In the genomic region with DNA sequence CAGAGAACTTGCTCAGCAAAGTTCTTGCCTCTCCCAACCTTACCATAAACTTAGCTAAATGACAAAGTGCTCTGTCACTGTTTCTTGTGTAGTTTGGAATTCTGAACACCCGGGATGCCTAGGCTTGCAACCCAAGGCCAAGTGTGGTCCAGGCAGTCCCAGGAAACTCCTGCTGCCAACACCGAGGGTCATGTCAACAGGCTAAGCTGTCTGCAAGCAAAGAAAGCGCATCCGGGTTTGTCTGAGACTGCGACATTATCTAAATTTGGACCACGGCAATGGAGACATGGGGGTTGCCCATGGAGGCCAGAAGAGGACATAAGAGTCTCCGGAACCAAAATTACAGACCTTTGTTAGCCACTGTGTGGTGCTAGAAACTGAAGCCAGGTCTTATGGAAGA, we compare ENCODE assay signal across 17 mouse cellular contexts.
DNase-seq lines count a peak whose midpoint lies in the region; ATAC-seq and TF ChIP-seq lines count a peak whose summit lies in the region.
"Had no signal": no experiment of that assay in that cellular context is flagged by ENCODE, and none has a peak within 500 bp of the region (broad histone marks: within the 10 kb centered on the region; RNA-seq: fewer than 3 reads in every experiment).

No protein-coding gene starts in this region.

- H3K4me2 ChIP-seq in heart, embryonic 16.5 days (ENCODE audit: low read depth, low read length): no peak overlapping the region
- H3K4me2 ChIP-seq in heart, embryonic 12.5 days: no peak overlapping the region
- no peak overlapping the region for H3K4me2 ChIP-seq in hindbrain, postnatal 0 days (ENCODE audit: low read depth, low read length)
- no peak overlapping the region for H3K4me2 ChIP-seq in hindbrain, embryonic 11.5 days (replicated peaks; ENCODE audit: low read depth, low read length)
- H3K4me2 ChIP-seq in midbrain, embryonic 13.5 days (replicated peaks): no peak overlapping the region
- no peak overlapping the region for H3K4me2 ChIP-seq in midbrain, postnatal 0 days (ENCODE audit: low read depth, low read length, poor library complexity, severe bottlenecking)
- H3K4me2 ChIP-seq: embryonic facial prominence, embryonic 12.5 days; forebrain, embryonic 15.5 days; hindbrain, embryonic 14.5 days had no signal

- H3K27ac ChIP-seq in heart, embryonic 16.5 days (ENCODE audit: low read length): no peak overlapping the region
- H3K27ac ChIP-seq in heart, embryonic 12.5 days (ENCODE audit: poor library complexity, severe bottlenecking): no peak overlapping the region
- peak overlapping the region; percentile 75 for H3K27ac ChIP-seq in hindbrain, postnatal 0 days
- H3K27ac ChIP-seq in hindbrain, embryonic 11.5 days (ENCODE audit: low read depth, low read length): no peak overlapping the region
- 0 out of 2 replicates have a peak overlapping the region, but pooled peaks have one; percentile 67 for H3K27ac ChIP-seq in midbrain, embryonic 13.5 days
- no peak overlapping the region for H3K27ac ChIP-seq in midbrain, embryonic 10.5 days (replicated peaks)
- peak overlapping the region; percentile 60; the same call in 1 of the 2 replicates for H3K27ac ChIP-seq in midbrain, postnatal 0 days (ENCODE audit: low read depth, low read length)
- H3K27ac ChIP-seq: embryonic facial prominence, embryonic 12.5 days had no signal

- H3K36me3 ChIP-seq in heart, embryonic 16.5 days (ENCODE audit: control insufficient read depth, insufficient read depth): peaks cover 12% of the 10 kb centered on the region
- peaks cover 25% of the 10 kb centered on the region for H3K36me3 ChIP-seq in heart, embryonic 12.5 days
- H3K36me3 ChIP-seq in hindbrain, postnatal 0 days (ENCODE audit: insufficient read depth, low read length): no peaks in the 10 kb centered on the region
- H3K36me3 ChIP-seq in hindbrain, embryonic 11.5 days (ENCODE audit: control insufficient read depth, insufficient read depth, low read length): 0 out of 2 replicates have a peak, but pooled peaks cover 2% of the 10 kb centered on the region
- H3K36me3 ChIP-seq in midbrain, embryonic 13.5 days: peaks cover 10% of the 10 kb centered on the region
- peaks cover 24% of the 10 kb centered on the region for H3K36me3 ChIP-seq in midbrain, embryonic 10.5 days
- no peaks in the 10 kb centered on the region for H3K36me3 ChIP-seq in midbrain, postnatal 0 days (ENCODE audit: insufficient read depth, low read length)
- H3K36me3 ChIP-seq: embryonic facial prominence, embryonic 12.5 days; forebrain, embryonic 15.5 days had no signal

- no peak overlapping the region for H3K4me3 ChIP-seq in heart, embryonic 16.5 days (ENCODE audit: low read length)
- H3K4me3 ChIP-seq in heart, embryonic 12.5 days: no peak overlapping the region
- no peak overlapping the region for H3K4me3 ChIP-seq in hindbrain, postnatal 0 days (ENCODE audit: low read length)
- no peak overlapping the region for H3K4me3 ChIP-seq in hindbrain, embryonic 11.5 days (ENCODE audit: low read depth, low read length)
- H3K4me3 ChIP-seq in midbrain, embryonic 13.5 days (replicated peaks): no peak overlapping the region
- no peak overlapping the region for H3K4me3 ChIP-seq in midbrain, embryonic 10.5 days
- no peak overlapping the region for H3K4me3 ChIP-seq in midbrain, postnatal 0 days (ENCODE audit: low read depth, low read length)
- H3K4me3 ChIP-seq: embryonic facial prominence, embryonic 12.5 days; forebrain, embryonic 15.5 days had no signal

- no peaks in the 10 kb centered on the region for H3K27me3 ChIP-seq in heart, embryonic 16.5 days (ENCODE audit: control insufficient read depth, insufficient read depth, low read length)
- no peaks in the 10 kb centered on the region for H3K27me3 ChIP-seq in heart, embryonic 12.5 days (replicated peaks)
- no peaks in the 10 kb centered on the region for H3K27me3 ChIP-seq in hindbrain, postnatal 0 days (ENCODE audit: insufficient read depth, low read length)
- H3K27me3 ChIP-seq in hindbrain, embryonic 11.5 days (ENCODE audit: control insufficient read depth, insufficient read depth, low read length): no peaks in the 10 kb centered on the region
- no peaks in the 10 kb centered on the region for H3K27me3 ChIP-seq in midbrain, embryonic 13.5 days
- no peaks in the 10 kb centered on the region for H3K27me3 ChIP-seq in midbrain, embryonic 10.5 days (ENCODE audit: low read depth, poor library complexity, severe bottlenecking)
- no peaks in the 10 kb centered on the region for H3K27me3 ChIP-seq in midbrain, postnatal 0 days (ENCODE audit: insufficient read depth, low read length)
- H3K27me3 ChIP-seq: embryonic facial prominence, embryonic 12.5 days; forebrain, embryonic 15.5 days had no signal

- H3K9me3 ChIP-seq in heart, embryonic 16.5 days (replicated peaks; ENCODE audit: control insufficient read depth, low read length): 0 out of 2 replicates have a peak, but pooled peaks cover 3% of the 10 kb centered on the region
- H3K9me3 ChIP-seq in heart, embryonic 12.5 days (replicated peaks): peaks cover 10% of the 10 kb centered on the region; the same call in 1 of the 2 replicates
- no peaks in the 10 kb centered on the region for H3K9me3 ChIP-seq in hindbrain, postnatal 0 days (ENCODE audit: low read length)
- no peaks in the 10 kb centered on the region for H3K9me3 ChIP-seq in hindbrain, embryonic 11.5 days (ENCODE audit: control insufficient read depth, low read length)
- H3K9me3 ChIP-seq in midbrain, embryonic 13.5 days: no peaks in the 10 kb centered on the region
- no peaks in the 10 kb centered on the region; the same call in 1 of the 2 replicates for H3K9me3 ChIP-seq in midbrain, embryonic 10.5 days (replicated peaks)
- no peaks in the 10 kb centered on the region for H3K9me3 ChIP-seq in midbrain, postnatal 0 days (ENCODE audit: low read length)
- H3K9me3 ChIP-seq: embryonic facial prominence, embryonic 12.5 days; forebrain, embryonic 15.5 days had no signal

- H3K4me1 ChIP-seq in heart, embryonic 16.5 days (ENCODE audit: control insufficient read depth, insufficient read depth, low read length): peaks cover 12% of the 10 kb centered on the region
- peaks cover 36% of the 10 kb centered on the region for H3K4me1 ChIP-seq in heart, embryonic 12.5 days (replicated peaks)
- H3K4me1 ChIP-seq in hindbrain, postnatal 0 days (ENCODE audit: insufficient read depth, low read length): no peaks in the 10 kb centered on the region
- H3K4me1 ChIP-seq in hindbrain, embryonic 11.5 days (replicated peaks; ENCODE audit: control insufficient read depth, insufficient read depth, low read length): no peaks in the 10 kb centered on the region
- H3K4me1 ChIP-seq in midbrain, embryonic 13.5 days (replicated peaks): peaks cover 39% of the 10 kb centered on the region
- H3K4me1 ChIP-seq in midbrain, embryonic 10.5 days: peaks cover 13% of the 10 kb centered on the region; the same call in 1 of the 2 replicates
- no peaks in the 10 kb centered on the region for H3K4me1 ChIP-seq in midbrain, postnatal 0 days (ENCODE audit: insufficient read depth, low read length)
- H3K4me1 ChIP-seq: embryonic facial prominence, embryonic 12.5 days had no signal

- H3K9ac ChIP-seq in heart, embryonic 16.5 days (ENCODE audit: low read length): no peak overlapping the region
- no peak overlapping the region for H3K9ac ChIP-seq in heart, embryonic 12.5 days
- H3K9ac ChIP-seq in hindbrain, postnatal 0 days (replicated peaks; ENCODE audit: low read length): no peak overlapping the region
- H3K9ac ChIP-seq in hindbrain, embryonic 11.5 days (ENCODE audit: low read depth, low read length): no peak overlapping the region
- H3K9ac ChIP-seq in midbrain, embryonic 13.5 days (replicated peaks): no peak overlapping the region
- H3K9ac ChIP-seq in midbrain, postnatal 0 days (replicated peaks; ENCODE audit: low read length, poor library complexity, severe bottlenecking): no peak overlapping the region
- H3K9ac ChIP-seq: embryonic facial prominence, embryonic 12.5 days; forebrain, embryonic 15.5 days; hindbrain, embryonic 14.5 days had no signal

- DNase-seq in hindbrain, postnatal 0 days (ENCODE audit: low spot score): no peak
- no peak for DNase-seq in hindbrain, embryonic 11.5 days (ENCODE audit: low spot score)
- no peak for DNase-seq in midbrain, embryonic 10.5 days (ENCODE audit: low spot score)
- DNase-seq in midbrain, postnatal 0 days (ENCODE audit: low spot score): no peak
- no peak for DNase-seq in cerebellum, adult 9-10 months
- DNase-seq: adrenal gland, adult 2 months; adrenal gland, postnatal 25 days; cerebellum, adult 18-20 months; cerebellum, postnatal 10 days; gastrocnemius, postnatal 36 days had no signal

- WGBS in heart, embryonic 16.5 days: 48% methylated on average over 7 of the region's 7 CpGs
- 56% methylated on average over 7 of the region's 7 CpGs for WGBS in heart, embryonic 12.5 days
- 80% methylated on average over 7 of the region's 7 CpGs for WGBS in hindbrain, postnatal 0 days
- 91% methylated on average over 7 of the region's 7 CpGs for WGBS in hindbrain, embryonic 11.5 days
- 91% methylated on average over 7 of the region's 7 CpGs for WGBS in midbrain, embryonic 13.5 days
- 90% methylated on average over 7 of the region's 7 CpGs for WGBS in midbrain, embryonic 10.5 days
- WGBS in midbrain, postnatal 0 days: 83% methylated on average over 7 of the region's 7 CpGs

- TF ChIP-seq CTCF in hindbrain, postnatal 0 days (IDR thresholded peaks at IDR 0.05; ENCODE audit: low read depth): no peak
- TF ChIP-seq CTCF in midbrain, postnatal 0 days (IDR thresholded peaks at IDR 0.05): no peak

- 0 out of 2 replicates have a peak, but pooled peaks have one; percentile 41 for ATAC-seq in heart, embryonic 16.5 days (replicated peaks; ENCODE audit: extremely low read depth, insufficient read depth, low FRiP score)
- no peak for ATAC-seq in heart, embryonic 12.5 days (ENCODE audit: insufficient number of reproducible peaks, low FRiP score)
- ATAC-seq in hindbrain, postnatal 0 days: no peak
- no peak for ATAC-seq in hindbrain, embryonic 11.5 days (ENCODE audit: low FRiP score)
- no peak for ATAC-seq in midbrain, embryonic 13.5 days
- ATAC-seq in midbrain, postnatal 0 days (ENCODE audit: low FRiP score): no peak
- ATAC-seq: forebrain, embryonic 15.5 days; intestine, embryonic 16.5 days had no signal

Comparison
In these comparisons a context has a peak if more than half of its experiments do, and no peak if none do; other contexts are left out.
1. H3K27ac ChIP-seq: peak in hindbrain, postnatal 0 days (single experiment), midbrain, embryonic 13.5 days (single experiment) and midbrain, postnatal 0 days (single experiment); none in heart, embryonic 16.5 days (single experiment), heart, embryonic 12.5 days (single experiment), hindbrain, embryonic 11.5 days (single experiment) and midbrain, embryonic 10.5 days (single experiment).